Mouse (Mus musculus): Measurements from ENCODE around the gene Cfap61. TPM values are rescaled to one million over a fixed set of nuclear protein-coding genes. Genes with fewer than 3 reads are reported as not detected.

Gene Cfap61
- polyA plus RNA-seq, 2 experiments: not detected

DNA sequence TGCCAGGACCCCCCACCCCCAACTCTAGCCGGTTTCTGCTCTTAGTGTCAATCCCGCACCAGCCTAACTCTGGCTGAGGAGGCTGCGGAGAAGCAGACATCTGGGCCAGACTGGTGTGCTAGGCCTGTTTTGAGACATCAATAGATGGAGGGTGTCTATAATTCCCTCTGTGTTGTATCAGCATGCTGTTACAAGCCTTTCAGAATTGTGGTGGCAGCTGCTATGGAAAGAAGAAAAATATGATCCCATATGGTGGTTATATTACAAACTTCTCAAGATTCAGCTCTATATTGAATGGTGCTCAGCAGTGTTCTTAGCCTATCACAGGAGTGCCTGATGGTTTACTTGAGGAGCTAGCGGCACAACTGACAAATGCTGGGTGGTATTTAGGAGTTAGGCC lies 116.8 kb downstream of the Cfap61 start:
- Histone ChIP-seq H3K27me3 (ENCODE audit: control insufficient read depth, insufficient read depth, low read length) (no peaks in the 10 kb centered on the region), H3K9ac (replicated peaks) (no peak overlapping the region), H3K4me3 (ENCODE audit: insufficient read depth in 1 of 2, low read depth in 2 of 2, low read length in 2 of 2) (no peak overlapping the region), H3K4me1 (replicated peaks; ENCODE audit: control insufficient read depth in 2 of 2, insufficient read depth in 2 of 2, low read length in 1 of 2) (no peaks in the 10 kb centered on the region), H3K36me3 (replicated peaks; ENCODE audit: control insufficient read depth, insufficient read depth, low read depth) (no peaks in the 10 kb centered on the region), H3K27ac (no peak overlapping the region), H3K4me2 (ENCODE audit: low read depth) (no peak overlapping the region), H3K9me3 (ENCODE audit: control insufficient read depth, low read length) (no peaks in the 10 kb centered on the region)
- ATAC-seq (ENCODE audit: insufficient read depth): no peak
- DNase-seq (ENCODE audit: low read depth in 3 of 3, low spot score in 3 of 3): no peak
- no peak for TF ChIP-seq CTCF (IDR thresholded peaks at IDR 0.05; ENCODE audit: low read depth)
- TF ChIP-seq EP300 (IDR thresholded peaks at IDR 0.05; ENCODE audit: low read depth): no peak
- WGBS (ENCODE audit: insufficient replicate concordance): 74% methylated on average over 4 of the region's 4 CpGs

DNA sequence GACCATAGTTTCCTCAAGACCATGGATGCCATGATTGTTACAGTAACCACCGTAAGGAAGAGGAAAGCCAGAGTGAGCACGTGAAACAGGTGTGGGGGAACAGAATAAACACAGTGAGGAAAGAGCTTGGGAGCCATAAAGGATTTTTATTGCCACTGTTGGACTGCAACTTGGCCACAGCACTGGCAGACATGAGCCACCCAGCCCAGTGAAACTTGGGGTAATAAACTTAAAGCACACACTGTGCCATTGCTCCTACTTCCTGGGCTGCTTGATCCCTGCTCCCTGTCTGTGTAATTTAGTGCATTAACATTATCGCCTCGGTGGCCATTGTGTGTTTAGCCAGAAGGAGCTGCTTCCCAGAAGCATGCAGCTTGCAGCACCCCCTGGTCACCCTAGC lies 122.5 kb downstream of the Cfap61 start:
- TF ChIP-seq EP300 (IDR thresholded peaks at IDR 0.05; ENCODE audit: low read depth) (no peak), CTCF (IDR thresholded peaks at IDR 0.05; ENCODE audit: low read depth) (no peak)
- Histone ChIP-seq H3K36me3 (replicated peaks; ENCODE audit: control insufficient read depth, insufficient read depth, low read depth) (no peaks in the 10 kb centered on the region), H3K27ac (no peak overlapping the region)

DNA sequence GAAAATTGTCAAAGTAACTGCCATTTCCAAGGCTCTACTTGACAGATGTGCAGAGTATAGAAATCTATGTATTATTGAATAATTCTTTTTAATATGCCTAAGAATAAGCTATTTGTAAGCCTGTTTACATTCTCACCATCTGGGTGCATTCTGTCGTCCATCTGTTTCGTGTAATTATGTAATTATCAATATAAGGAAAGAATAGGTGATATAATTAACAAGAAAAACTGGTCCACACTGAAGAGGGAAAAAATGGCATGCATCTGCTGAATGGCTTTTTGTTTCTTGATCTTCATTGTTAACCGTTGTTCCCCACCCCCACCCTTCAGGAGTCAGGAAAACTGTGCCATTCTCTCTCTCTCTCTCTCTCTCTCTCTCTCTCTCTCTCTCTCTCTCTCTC lies 124.2 kb downstream of the Cfap61 start:
- Histone ChIP-seq H3K4me3 (ENCODE audit: insufficient read depth in 1 of 2, low read depth in 2 of 2, low read length in 2 of 2) (no peak overlapping the region), H3K4me1 (replicated peaks; ENCODE audit: control insufficient read depth in 2 of 2, insufficient read depth in 2 of 2, low read length in 1 of 2) (no peaks in the 10 kb centered on the region), H3K27ac (no peak overlapping the region), H3K9me3 (ENCODE audit: control insufficient read depth, low read length) (no peaks in the 10 kb centered on the region), H3K9ac (replicated peaks) (no peak overlapping the region), H3K4me2 (ENCODE audit: low read depth) (no peak overlapping the region), H3K27me3 (ENCODE audit: control insufficient read depth, insufficient read depth, low read length) (no peaks in the 10 kb centered on the region), H3K36me3 (replicated peaks; ENCODE audit: control insufficient read depth, insufficient read depth, low read depth) (no peaks in the 10 kb centered on the region)
- 59% methylated on average over 3 of the region's 3 CpGs for WGBS (ENCODE audit: insufficient replicate concordance)
- no peak for DNase-seq (ENCODE audit: low read depth in 3 of 3, low spot score in 3 of 3)
- ATAC-seq (ENCODE audit: insufficient read depth): no peak
- TF ChIP-seq EP300 (IDR thresholded peaks at IDR 0.05; ENCODE audit: low read depth): no peak
- no peak for TF ChIP-seq CTCF (IDR thresholded peaks at IDR 0.05; ENCODE audit: low read depth)

More for the DNA sequence above, 122.5 kb downstream of the Cfap61 start:
- H3K27me3 ChIP-seq (ENCODE audit: control insufficient read depth, insufficient read depth, low read length): no peaks in the 10 kb centered on the region
- no peak overlapping the region for H3K9ac ChIP-seq (replicated peaks)
- 56% methylated on average over 4 of the region's 4 CpGs for WGBS (ENCODE audit: insufficient replicate concordance)
- no peak for DNase-seq (ENCODE audit: low read depth in 3 of 3, low spot score in 3 of 3)
- no peak overlapping the region for H3K4me3 ChIP-seq (ENCODE audit: insufficient read depth in 1 of 2, low read depth in 2 of 2, low read length in 2 of 2)
- no peak overlapping the region for H3K4me2 ChIP-seq (ENCODE audit: low read depth)
- ATAC-seq (ENCODE audit: insufficient read depth): no peak
- no peaks in the 10 kb centered on the region for H3K9me3 ChIP-seq (ENCODE audit: control insufficient read depth, low read length)
- no peaks in the 10 kb centered on the region for H3K4me1 ChIP-seq (replicated peaks; ENCODE audit: control insufficient read depth in 2 of 2, insufficient read depth in 2 of 2, low read length in 1 of 2)

DNA sequence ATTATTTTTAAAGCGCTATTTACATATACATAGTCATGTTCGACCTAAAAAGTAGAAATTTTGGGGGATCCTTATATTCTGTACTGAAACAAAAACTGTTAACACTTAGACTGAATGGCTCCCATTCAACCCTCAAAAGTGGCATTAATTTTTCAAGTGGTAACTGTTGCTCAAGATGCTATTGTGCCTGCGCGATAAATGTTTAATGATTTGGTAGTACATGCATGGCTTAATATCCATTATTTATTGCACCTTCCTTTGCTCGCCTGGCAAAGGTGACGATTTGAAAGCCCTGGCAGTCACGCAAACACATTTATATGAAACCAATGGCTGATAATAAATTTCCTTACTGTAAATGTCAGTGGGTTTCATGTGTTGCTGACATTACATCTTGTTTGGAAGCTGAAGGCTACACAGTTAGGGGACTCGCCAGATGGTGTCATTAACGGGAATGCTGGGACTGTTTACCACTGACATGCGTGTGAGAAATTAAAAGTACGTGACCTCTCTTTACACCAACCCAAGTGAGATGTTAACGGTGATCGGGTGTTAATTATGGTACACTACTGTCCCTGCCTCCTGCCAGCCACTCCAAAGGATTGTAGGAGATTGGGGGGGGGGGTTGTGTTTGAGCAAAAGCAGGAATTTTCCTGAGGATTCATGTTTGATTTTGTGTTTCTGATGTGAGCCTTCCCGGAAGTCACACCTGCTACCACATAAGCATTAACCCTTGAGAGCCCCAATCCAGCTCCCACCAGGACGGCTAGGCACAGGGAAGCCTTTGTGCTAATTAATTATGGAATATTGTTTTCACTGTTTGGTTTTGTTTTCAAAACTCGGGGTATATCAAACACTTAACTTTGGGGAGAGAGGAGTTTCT lies 127.1 kb downstream of the Cfap61 start:
- TF ChIP-seq EP300 (IDR thresholded peaks at IDR 0.05; ENCODE audit: low read depth) (no peak), CTCF (IDR thresholded peaks at IDR 0.05; ENCODE audit: low read depth) (no peak)
- H3K4me2 ChIP-seq (ENCODE audit: low read depth): 0 out of 2 replicates have a peak overlapping the region, but pooled peaks have one; percentile 6

DNA sequence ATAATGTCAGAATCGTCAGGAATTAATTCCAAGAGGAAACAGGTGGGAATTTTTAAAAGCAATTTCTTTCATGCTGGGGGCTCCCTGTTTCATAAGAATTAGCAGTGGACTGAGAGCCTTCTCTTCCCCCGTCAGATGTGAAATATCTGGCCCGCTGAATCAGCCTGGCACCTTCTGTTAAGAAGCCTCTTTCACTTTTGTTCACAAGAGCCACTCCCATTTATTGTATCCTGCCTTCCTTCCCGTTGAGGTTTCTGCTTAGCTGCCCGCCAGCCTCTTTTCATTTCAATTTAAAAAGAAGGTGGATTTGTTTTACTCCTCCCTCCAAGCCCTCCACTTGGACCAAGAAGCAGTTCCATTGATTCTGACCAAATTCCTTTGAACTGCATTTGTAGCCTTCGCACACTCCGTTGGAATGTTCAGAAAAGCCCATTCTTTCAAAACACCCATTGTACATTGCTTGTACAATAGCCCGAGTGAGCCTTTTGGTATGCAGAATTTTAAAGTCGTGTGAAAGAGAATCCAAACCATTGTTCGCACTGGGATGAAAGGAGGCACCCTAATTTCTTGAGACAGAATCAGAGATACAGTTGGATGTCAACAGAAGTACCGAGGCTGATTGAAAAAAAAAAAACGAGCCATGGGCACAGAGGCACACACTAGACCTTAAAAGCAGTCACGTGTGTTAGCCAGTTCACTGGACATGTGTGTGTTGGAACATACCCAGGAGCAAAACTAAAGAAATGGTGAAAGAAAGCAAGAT lies 127.9 kb downstream of the Cfap61 start:
- no peak overlapping the region for H3K4me3 ChIP-seq (ENCODE audit: insufficient read depth in 1 of 2, low read depth in 2 of 2, low read length in 2 of 2)
- 34% methylated on average over 13 of the region's 13 CpGs for WGBS (ENCODE audit: insufficient replicate concordance)

More for the DNA sequence above, 127.1 kb downstream of the Cfap61 start:
- 59% methylated on average over 16 of the region's 16 CpGs for WGBS (ENCODE audit: insufficient replicate concordance)
- no peak overlapping the region for H3K27ac ChIP-seq
- ATAC-seq (ENCODE audit: insufficient read depth) (no peak), DNase-seq (ENCODE audit: low read depth in 3 of 3, low spot score in 3 of 3) (no peak)
- no peak overlapping the region for H3K4me3 ChIP-seq (ENCODE audit: insufficient read depth in 1 of 2, low read depth in 2 of 2, low read length in 2 of 2)
- H3K9ac ChIP-seq (replicated peaks): no peak overlapping the region
- no peaks in the 10 kb centered on the region for H3K9me3 ChIP-seq (ENCODE audit: control insufficient read depth, low read length)
- no peaks in the 10 kb centered on the region for H3K27me3 ChIP-seq (ENCODE audit: control insufficient read depth, insufficient read depth, low read length)
- no peaks in the 10 kb centered on the region for H3K36me3 ChIP-seq (replicated peaks; ENCODE audit: control insufficient read depth, insufficient read depth, low read depth)
- H3K4me1 ChIP-seq (replicated peaks; ENCODE audit: control insufficient read depth in 2 of 2, insufficient read depth in 2 of 2, low read length in 1 of 2): no peaks in the 10 kb centered on the region

More for the DNA sequence above, 127.9 kb downstream of the Cfap61 start:
- Histone ChIP-seq H3K4me2 (ENCODE audit: low read depth) (0 out of 2 replicates have a peak overlapping the region, but pooled peaks have one; percentile 6), H3K9ac (replicated peaks) (no peak overlapping the region), H3K9me3 (ENCODE audit: control insufficient read depth, low read length) (no peaks in the 10 kb centered on the region), H3K27me3 (ENCODE audit: control insufficient read depth, insufficient read depth, low read length) (no peaks in the 10 kb centered on the region), H3K36me3 (replicated peaks; ENCODE audit: control insufficient read depth, insufficient read depth, low read depth) (no peaks in the 10 kb centered on the region), H3K4me1 (replicated peaks; ENCODE audit: control insufficient read depth in 2 of 2, insufficient read depth in 2 of 2, low read length in 1 of 2) (no peaks in the 10 kb centered on the region), H3K27ac (no peak overlapping the region)
- TF ChIP-seq EP300 (IDR thresholded peaks at IDR 0.05; ENCODE audit: low read depth) (no peak), CTCF (IDR thresholded peaks at IDR 0.05; ENCODE audit: low read depth) (no peak)
- no peak for DNase-seq (ENCODE audit: low read depth in 3 of 3, low spot score in 3 of 3)
- ATAC-seq (ENCODE audit: insufficient read depth): no peak
